Mouse (Mus musculus): ENCODE results near the gene Hcn2. TPM values are rescaled to one million over a fixed set of nuclear protein-coding genes. Genes with fewer than 3 reads are reported as not detected.
A peak's percentile ranks its signal among the peaks of the same experiment; 100 is the strongest.

Hcn2 gene
- total RNA-seq, 4 experiments from 2014 or later, result 162 to 182 (median 166) TPM

DNA sequence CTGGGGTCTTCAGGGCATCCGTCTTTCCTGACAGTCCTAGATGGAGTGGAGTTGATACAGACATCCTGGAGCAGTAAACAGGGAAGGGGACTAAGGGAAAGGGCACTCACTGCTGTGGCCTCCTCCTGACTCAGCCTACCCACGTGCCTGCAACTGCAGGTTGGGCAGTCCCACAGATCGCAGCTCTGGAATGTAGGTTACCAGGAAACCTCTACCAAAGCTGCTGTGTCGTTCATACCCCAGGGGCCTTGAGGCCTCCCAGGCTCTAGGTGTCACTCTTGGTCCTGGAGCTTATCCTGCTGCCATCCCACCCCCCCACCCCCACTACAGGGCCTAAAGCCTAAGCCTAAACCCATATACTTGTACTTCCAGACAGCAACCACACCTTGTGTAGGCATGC is 8.7 kb upstream of the Hcn2 start:
- no peak for DNase-seq (ENCODE audit: low spot score in 2 of 2)

DNA sequence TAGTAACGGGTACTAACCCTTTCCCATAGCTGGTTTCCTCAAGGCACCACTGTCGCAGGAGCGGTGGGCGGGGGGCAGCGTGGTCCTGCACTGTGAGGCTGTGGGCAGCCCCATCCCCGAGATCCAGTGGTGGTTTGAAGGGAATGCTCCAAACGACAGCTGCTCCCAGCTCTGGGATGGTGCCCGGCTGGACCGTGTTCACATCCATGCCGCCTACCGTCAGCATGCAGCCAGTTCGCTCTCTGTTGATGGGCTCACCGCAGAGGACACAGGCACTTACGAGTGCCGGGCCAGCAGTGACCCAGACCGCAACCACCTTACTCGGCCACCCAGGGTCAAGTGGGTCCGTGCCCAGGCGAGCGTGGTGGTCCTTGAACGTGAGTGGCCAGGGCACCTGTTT is 7.8 kb upstream of the Hcn2 start:
- DNase-seq (ENCODE audit: low spot score in 2 of 2), result no peak

DNA sequence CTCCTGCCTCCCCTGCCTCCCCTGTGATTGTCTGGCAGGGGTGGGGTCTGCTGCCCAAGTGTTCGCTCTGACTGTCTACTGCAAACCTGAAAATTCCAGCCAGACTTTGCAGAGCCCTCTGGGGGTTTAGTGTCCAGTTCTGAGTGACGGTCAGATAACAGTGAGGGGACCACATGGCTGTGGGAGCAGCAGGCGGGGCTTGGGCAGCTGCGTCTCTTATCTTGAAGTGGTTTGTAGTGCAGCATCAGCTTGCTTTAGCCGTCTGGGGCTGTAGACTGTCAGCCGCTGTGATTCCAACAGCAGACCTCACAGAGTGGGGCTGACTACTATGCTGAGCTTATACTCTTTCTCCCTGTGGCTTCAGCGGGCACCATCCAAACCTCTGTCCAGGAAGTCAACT is 7.1 kb upstream of the Hcn2 start:
- DNase-seq (ENCODE audit: low spot score in 2 of 2), result no peak

- no peak for DNase-seq (ENCODE audit: low spot score in 2 of 2)
Observed at GRCm38 (mm10) chr10:79712029-79712428, 4.4 kb upstream of the Hcn2 start.

- DNase-seq (ENCODE audit: low spot score in 2 of 2), result no peak
Observed at GRCm38 (mm10) chr10:79712499-79713126, 3.8 kb upstream of the Hcn2 start.

DNA sequence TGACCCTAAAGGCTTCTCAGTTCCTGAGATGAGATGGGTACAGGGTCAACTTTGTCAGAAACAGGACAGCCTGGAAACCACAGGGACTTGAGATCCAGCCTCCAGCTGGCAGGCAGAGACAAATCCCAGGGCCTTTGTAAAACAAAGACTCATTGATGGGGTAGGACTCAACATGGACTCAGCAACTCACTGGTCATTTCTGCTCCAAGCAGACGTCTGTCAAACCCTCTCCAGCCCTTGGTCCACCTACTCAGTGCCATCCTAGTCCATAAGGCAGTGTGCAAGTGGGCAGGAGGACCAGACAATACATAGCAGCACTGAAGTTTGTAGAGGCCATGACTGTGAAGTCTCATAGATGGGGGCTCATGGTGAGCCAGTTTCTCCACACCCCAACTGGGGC is 3.3 kb upstream of the Hcn2 start:
- no peak for DNase-seq (ENCODE audit: low spot score in 2 of 2)

DNA sequence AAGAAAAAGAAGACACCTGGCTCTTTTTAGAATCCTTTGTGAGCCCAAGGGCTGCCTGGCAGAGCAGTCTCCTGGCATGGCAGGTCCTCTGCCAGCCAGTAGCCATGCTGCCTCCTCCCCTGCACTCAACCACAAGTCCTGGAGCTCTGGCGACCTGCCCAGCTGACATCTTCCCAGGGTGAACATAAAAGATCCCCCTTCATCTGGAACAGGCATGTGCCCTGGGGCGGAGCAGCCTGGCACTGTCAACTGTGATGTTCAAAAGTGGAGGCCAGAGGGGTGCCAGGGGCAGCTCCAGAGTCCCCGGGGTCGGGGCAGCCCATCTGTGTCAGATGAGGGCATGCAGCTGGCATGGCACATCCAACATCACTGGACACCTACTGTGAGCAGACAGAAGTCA is 1.4 kb upstream of the Hcn2 start:
- no peak for DNase-seq (ENCODE audit: low spot score in 2 of 2)

GRCm38 (mm10) chr10:79716988-79717355 is 538 bp downstream of the Hcn2 start:
- DNase-seq (ENCODE audit: low spot score in 2 of 2), result peak in 1 of 2 experiments; percentile 58

DNA sequence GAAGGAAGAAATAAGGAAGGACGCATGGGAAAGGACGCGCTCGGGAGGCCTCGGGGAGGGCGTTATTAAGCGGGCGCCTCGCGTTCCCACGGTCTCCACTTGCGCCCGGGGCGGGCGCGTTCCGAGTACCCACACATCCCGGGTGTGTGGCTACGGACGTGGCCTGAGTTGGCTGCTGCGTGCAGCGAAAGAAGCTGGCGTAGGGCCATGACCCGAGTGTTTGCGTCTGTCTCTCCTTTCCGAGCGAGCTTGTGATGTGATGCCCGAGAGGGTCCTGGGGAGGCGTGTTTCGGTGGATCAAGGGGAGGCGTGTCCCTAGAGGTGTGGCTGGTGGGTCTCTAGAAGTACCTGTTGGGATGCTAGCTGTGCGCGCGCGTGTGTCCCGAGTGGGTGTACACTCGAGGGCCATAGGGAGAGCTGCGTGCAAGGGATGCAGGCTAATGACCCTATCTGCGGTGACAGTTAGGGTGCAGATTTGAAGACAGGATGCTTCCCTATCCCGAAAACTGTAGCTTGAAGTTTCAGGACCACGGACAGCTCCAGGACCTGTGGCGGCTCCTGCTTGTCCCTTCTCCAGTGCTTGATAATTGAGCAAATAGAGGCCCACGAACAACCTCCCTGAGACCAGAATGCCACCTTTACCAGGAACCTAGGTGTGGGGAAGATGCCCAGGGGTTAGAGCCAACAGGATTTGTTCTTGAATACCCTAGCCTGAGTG is 1.4 kb downstream of the Hcn2 start:
- no peak for DNase-seq (ENCODE audit: low spot score in 2 of 2)

DNA sequence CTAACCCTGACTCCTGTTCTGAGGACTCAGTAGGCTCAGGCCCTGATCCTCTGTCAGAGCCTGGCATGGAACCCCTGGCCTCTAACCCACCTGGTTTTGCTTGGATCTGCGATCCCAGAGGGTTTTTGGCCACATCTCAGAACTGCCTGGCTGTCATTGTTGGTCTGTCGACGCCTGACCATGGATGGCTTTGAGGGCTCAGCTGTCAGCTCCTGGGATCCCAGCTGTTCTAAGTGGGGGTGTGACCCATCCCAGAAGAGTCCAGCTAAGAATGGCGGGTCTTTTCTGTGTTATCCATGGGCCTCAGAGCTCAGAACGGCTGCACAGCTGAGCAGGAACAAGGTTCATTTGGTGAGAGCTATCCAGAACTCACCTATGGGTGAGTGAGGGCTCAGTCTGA is 4.7 kb downstream of the Hcn2 start:
- DNase-seq (ENCODE audit: low spot score in 2 of 2), result no peak

DNA sequence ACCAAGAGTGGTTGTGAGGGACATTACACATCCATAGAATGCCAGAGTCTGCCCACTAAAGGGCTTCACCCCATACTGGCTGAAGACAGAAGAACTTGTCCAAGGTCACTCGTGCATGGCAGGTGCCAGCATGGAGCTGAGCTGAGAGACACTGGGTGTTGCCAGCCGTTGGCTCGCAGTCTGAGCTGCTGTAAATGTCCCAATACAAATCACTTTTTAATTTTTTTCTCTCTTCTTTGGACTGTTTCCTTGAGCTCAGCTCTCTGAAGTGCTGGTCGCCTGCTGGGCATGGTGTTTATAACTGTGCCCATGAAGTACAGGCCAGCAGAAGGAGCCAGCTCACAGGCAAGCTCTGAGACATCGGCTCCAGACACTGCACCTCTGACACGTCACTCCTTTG is 6.6 kb downstream of the Hcn2 start:
- no peak for DNase-seq (ENCODE audit: low spot score in 2 of 2)

DNA sequence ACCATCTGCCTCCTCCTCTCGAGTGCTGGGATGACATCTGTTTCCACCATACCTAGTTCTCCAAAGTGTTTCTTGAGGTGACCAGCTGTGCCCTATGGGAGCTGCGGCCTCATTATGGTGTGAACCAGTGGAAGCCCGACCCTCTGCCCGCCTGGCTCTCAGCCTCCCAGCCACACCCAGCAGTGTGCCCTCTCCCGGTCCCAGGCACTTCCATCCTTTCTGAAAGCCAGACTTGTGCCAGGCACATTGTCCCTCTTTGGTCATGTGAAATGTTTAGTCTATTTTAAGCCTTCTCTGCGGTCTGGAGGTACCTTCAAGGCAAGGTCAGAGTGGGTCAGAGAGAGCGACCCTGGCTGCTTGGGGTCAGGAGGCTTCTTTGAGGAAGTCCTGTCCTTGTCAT is 7.3 kb downstream of the Hcn2 start:
- no peak for DNase-seq (ENCODE audit: low spot score in 2 of 2)

- DNase-seq (ENCODE audit: low spot score in 2 of 2), result no peak
Observed at GRCm38 (mm10) chr10:79726090-79726489, 9.7 kb downstream of the Hcn2 start.

DNA sequence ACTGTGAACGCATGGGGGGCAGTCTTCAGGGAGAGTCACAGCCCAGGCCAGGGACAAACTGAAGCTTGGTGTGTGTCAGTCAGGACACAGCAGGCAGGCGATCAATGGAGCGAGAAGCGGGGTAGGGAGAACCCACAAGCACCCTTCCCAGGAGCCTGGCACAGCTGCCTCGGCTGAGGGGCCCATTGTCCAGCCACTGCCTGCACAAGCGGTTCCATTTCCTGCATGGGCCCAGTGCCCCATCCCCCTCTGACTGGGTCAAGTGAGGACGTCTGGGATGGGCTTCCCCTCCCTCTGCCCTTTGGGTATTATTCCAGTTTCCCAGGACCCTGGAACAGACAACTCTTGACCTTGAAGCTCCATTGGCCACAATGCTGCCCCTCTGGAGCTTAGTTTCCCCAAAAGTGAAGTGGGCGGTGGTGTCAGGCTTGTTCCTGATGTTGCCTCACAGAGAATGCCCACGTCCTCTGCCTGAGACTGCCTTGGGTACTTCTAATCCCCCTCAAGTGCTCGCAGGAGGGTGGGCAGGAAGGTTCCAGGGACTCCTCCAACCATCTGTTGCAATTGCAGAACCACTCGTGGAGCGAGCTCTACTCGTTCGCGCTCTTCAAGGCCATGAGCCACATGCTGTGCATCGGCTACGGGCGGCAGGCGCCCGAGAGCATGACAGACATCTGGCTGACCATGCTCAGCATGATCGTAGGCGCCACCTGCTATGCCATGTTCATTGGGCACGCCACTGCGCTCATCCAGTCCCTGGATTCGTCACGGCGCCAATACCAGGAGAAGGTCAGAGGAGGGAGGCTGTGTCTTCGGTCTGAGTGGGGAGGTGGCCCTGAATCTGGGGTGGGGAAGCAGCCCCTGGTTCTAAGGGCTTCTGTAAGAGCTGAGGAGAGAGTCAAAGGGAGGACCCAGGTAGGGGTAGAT is 12.2 kb downstream of the Hcn2 start:
- DNase-seq (ENCODE audit: low spot score in 2 of 2), result peak in 1 of 2 experiments; percentile 77

- peak in 1 of 2 experiments; percentile 80 for DNase-seq (ENCODE audit: low spot score in 2 of 2)
Observed at GRCm38 (mm10) chr10:79729357-79729965, 13.0 kb downstream of the Hcn2 start.

GRCm38 (mm10) chr10:79732500-79732899 is 16.1 kb downstream of the Hcn2 start:
- DNase-seq (ENCODE audit: low spot score in 2 of 2), result no peak

GRCm38 (mm10) chr10:79733847-79734246 is 17.4 kb downstream of the Hcn2 start:
- DNase-seq (ENCODE audit: low spot score in 2 of 2), result no peak

- DNase-seq (ENCODE audit: low spot score in 2 of 2), result no peak
Observed at GRCm38 (mm10) chr10:79735361-79735760, 18.9 kb downstream of the Hcn2 start.

- no peak for DNase-seq (ENCODE audit: low spot score in 2 of 2)
Observed at GRCm38 (mm10) chr10:79736706-79737105, 20.3 kb downstream of the Hcn2 start.

DNA sequence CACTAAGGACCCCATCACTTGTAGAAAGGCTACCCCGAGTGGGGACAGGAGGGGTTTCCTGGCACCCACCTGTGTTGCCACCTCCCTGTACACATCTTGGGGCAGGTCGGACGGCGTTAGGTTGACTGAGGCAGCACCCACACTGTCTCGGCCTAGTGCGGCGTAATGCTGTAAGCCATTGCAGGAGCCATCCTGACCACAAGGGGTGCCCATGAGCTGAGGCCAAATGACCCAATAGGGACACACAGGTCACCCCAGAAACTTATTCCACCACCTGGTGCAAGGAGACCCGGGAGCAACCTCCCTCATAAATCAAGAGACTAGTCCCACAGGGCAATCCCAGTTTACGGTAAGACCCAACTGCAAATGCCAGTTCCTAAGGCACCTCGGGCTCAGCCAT is 21.8 kb downstream of the Hcn2 start:
- no peak for DNase-seq (ENCODE audit: low spot score in 2 of 2)

GRCm38 (mm10) chr10:79739234-79739633 is 22.8 kb downstream of the Hcn2 start:
- no peak for DNase-seq (ENCODE audit: low spot score in 2 of 2)

- DNase-seq (ENCODE audit: low spot score in 2 of 2), result no peak
Observed at GRCm38 (mm10) chr10:79740863-79741262, 24.4 kb downstream of the Hcn2 start.
